Mouse (Mus musculus) left cerebral cortex, postnatal 14 days (tissue): Measurements from ENCODE around the gene Gm8909. TPM values are rescaled to one million over a fixed set of nuclear protein-coding genes. Genes with fewer than 3 reads are reported as not detected.
"Not testable (repeated sequence)": the region's sequence is repeated elsewhere in the genome, so short reads cannot be mapped to it uniquely, and the experiment has no call there.

Experiments
- DNase-seq, 2 experiments: peaks; one replicate each; pipeline ENCODE4 v3.0.0; 2021 to 2022; ENCODE audit warnings: low spot score in 2 of 2, mixed read lengths in 1 of 2
- intact Hi-C: fragments of 180-260 bp; cut with DNase I; formaldehyde crosslinking; loops from one replicate; pipeline ENCODE4 v1.15.1; 2025
- total RNA-seq, 2 experiments: library from RNA; stranded (reverse); gene quantifications; 2 replicates each; pipeline ENCODE4 v1.2.3; 2021

Gene Gm8909
- total RNA-seq, 2 experiments from 2014 or later, result not detected

GRCm38 (mm10) chr17:36167306-36168038 is 865 bp downstream of the Gm8909 start:
- intact Hi-C loops, result no loop called here
- no peak for DNase-seq

DNA sequence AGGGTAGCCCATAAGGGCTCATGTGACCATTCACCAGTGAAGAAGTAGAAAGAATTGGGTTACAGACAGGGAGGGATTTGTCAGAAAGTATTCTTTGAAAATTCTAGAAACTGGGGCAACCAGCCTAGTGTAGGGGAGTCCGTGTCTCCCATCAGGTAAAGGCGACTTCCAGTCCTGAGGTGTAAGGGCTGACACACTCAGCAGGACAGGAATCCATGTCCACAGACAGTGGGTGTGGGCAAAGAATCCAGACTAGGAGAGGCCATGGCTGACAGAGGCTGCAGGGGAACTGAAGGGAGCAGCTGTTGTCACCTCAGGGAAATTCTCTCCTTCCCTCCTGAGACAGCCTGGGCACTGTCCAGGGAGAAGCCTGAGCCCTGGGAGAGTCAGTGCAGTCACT is 1.4 kb downstream of the Gm8909 start:
- intact Hi-C loops, DNase-seq: not testable (repeated sequence)

DNA sequence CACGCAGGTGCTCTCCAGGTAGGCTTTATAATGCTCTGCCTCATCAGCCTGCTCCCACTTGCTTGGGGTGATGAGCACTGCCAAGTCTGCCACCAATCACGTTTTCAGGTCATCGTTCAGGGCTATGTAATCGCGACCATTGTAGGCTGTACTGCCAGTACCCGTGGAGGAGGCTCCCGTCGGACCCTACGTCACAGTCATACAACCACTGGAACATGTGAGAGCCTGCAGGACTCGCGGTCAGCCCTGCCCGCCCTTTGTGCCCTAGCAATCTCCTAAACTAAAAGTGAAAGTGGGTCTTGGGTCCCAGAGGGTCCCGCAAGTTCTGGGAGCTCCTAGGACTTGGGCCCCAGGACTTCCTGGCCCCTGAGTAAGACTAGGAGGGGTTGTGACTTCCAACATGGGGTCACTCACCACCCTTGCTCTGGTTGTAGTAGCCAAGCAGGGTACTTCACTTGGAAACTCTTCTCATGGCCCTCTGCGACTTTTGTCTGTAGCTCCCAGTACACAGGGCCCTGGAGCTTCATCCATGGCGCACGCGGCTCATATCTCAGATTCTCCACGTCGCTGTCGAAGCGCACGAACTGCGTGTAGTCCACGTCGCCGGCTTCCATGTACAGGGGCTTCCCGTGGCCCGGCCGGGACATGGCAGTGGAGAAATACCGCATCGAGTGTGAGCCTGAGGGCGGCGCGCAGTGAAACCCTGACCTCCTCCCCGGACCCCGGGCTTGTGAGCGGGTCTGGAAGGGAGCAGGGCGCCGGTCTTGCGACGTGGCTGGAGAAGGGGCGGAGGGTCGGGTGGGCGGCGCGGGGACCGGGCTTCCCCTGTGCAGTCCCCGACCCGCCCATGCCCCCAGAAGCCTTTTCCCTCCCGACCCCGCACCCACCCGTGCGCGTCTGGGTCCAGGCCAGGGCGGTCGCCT is 6.9 kb downstream of the Gm8909 start:
- DNase-seq, result no peak
- intact Hi-C loops, result no loop called here

GRCm38 (mm10) chr17:36158264-36158663 is 10.1 kb downstream of the Gm8909 start:
- DNase-seq, intact Hi-C loops: not testable (repeated sequence)

GRCm38 (mm10) chr17:36157782-36158181 is 10.6 kb downstream of the Gm8909 start:
- intact Hi-C loops, DNase-seq: not testable (repeated sequence)

GRCm38 (mm10) chr17:36154271-36155149 is 13.8 kb downstream of the Gm8909 start:
- intact Hi-C loops, result no loop called here
- no peak for DNase-seq

DNA sequence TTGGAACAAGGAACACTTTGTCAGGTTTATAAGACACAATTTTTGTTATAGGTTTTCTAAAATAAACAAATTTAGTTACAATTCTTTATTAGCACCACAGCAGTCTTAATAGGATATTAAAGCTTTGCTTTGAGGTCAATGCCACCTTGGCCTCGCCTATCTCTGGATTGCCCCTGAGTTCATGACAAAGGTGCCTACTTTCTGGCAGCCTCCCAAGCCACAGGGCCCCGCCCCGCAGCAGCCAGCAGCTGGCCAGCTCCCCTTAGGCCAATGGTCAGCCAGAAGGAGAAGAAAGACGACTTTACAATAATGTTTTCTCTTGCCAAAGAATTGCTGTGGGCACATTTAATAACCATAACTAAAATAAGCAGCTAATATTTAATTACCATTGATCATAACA is 17.1 kb downstream of the Gm8909 start:
- intact Hi-C loops, DNase-seq: not testable (repeated sequence)

- intact Hi-C loops, DNase-seq: not testable (repeated sequence)
These were observed 19.9 kb downstream of the Gm8909 start for GRCm38 (mm10) chr17:36148468-36148867.

GRCm38 (mm10) chr17:36146937-36147336 is 21.4 kb downstream of the Gm8909 start:
- DNase-seq, intact Hi-C loops: not testable (repeated sequence)

DNA sequence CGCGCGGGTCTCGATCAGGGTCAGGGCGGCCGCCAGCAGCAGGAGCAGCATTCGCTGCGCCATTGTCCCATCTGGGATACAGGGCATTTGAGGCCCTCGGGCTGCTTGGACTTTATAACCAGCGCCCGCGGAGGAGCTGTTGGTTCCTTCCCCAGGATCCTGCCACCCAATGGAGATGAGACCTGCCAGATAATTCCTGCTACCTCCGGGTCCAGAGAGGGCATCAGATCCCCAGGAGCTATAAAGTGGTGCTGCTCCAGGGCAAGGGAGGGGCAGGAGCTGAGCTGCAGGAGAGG is 22.5 kb downstream of the Gm8909 start:
- intact Hi-C loops, DNase-seq: not testable (repeated sequence)

DNA sequence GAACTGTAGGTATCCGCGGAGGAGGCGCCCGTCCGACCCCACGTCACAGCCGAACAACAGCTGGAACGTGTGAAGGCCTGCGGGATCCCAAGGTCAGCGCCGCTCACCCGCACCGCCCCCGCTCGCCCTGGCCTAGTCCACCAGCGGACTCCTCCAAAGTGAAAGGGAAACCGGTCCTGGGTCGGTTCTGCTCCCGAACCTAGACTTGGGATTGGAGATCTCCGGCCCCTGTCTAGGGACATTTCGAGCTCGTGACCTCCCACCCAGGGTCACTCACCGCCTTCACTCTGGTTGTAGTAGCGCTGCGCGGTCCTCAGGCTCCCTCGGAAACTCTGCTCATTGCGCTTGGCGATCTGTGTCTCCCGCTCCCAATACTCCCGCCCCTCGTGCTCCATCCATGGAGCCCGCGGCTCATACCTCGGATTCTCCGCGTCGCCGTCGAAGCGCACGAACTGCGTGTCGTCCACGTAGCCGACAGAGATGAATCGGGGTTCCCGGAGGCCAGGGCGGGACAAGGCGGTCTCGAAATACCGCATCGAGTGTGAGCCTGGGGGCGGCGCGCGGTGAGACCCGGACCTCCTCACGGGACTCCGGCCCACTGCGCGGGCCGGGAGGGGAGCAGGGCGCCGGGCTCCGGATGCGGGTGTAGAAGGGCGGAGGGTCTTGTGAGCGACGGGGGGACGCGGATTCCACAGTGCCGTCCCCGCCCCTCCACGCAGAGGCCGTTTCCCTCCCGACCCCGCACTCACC is 23.1 kb downstream of the Gm8909 start:
- intact Hi-C loops, result no loop called here
- DNase-seq, result no peak

- intact Hi-C loops, result loop anchor here (10.0 kb wide), 1 partner anchor 72 kb away; no protein-coding TSS in a partner anchor
- DNase-seq, result not testable (repeated sequence)
These were observed 32.0 kb downstream of the Gm8909 start for GRCm38 (mm10) chr17:36136299-36136848.

DNA sequence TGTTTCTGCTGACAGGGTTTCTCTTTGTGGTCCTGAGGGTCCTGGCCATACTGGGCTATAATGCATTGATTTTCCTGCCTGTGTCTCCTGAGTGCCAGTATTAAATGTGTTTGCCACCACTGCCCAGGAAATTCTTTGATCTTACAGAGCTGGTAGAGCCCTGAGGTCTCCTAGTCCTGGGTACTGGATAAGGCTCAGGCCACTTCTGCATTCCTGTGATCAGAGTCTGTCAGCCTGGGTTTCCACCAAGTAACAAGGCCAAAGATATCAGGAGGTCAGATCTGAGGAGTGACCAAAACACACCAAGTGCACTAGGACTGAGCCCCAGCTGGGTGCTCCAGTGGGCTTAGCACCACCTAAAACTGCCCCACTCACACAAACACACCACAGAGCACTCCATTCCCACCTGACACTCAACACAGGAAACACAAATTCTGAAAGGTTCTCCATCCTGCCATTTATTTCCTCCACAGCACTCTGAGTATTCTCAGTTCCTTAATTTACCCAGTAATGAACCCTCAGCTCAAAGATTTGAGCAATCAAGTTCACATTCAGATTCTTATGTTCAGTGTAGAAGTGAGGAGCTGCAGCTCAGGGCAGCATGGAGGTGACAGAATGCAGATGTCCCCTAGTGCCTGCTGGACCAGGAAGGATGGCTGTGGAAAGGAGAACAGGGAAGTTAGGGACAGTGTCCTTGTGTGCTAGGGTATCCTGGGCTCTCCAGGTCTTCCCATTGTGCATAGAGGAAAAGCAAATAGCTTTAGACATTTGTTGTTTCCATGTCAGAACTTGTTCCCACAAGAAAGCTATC is 32.7 kb downstream of the Gm8909 start:
- DNase-seq, result not testable (repeated sequence)
- intact Hi-C loops, result loop anchor here (10.0 kb wide), 1 partner anchor 71 kb away; no protein-coding TSS in a partner anchor

GRCm38 (mm10) chr17:36131516-36132265 is 36.6 kb downstream of the Gm8909 start:
- intact Hi-C loops, result loop anchor here (10.0 kb wide), 1 partner anchor 67 kb away; no protein-coding TSS in a partner anchor
- no peak for DNase-seq

DNA sequence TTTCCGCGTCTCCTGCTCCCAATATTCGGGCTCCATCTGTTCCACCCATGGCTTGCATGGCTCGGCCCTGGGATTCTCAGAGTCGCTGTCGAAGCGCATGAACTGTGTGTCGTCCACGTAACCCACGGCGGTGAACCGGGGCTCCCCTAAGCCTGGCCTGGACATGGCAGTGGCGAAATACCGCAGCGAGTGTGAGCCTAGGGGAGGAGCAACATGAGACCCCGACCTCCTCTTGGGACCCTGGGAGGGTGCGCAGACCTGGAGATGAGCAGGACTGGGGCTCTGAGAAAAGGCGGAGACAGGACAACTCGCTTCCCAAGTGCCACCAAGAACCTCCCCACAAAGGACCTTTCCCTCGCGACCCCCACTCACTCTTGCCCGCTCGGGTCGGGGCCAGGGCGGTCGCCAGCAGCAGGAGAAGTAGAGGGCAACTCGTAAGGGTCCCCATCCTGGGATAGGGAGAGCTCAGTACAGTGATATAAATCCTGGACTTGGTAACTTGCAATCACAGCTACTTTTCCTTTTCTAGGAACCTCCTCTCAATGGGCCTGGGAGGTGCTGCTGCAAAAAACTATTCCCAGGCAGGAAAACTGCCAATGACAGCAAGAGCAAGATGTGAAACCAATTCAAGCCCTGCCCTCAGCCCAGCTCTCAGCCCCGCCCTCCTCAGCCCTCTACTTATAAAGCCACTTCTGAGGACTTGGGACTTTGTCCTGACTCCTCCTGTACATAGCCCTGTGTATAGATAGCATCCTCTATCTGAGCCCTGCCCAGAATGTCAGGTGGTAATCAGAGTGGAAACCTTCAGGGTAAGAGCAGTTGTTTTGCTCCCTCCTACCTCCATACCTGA is 39.1 kb downstream of the Gm8909 start, which contains the start of gene Gm7030:
Gene Gm7030, minus strand, starts transcription at position 458 of the 850 bp plus-strand sequence.
- intact Hi-C loops, DNase-seq: not testable (repeated sequence)

- intact Hi-C loops, DNase-seq: not testable (repeated sequence)
These were observed 39.8 kb downstream of the Gm8909 start for GRCm38 (mm10) chr17:36128525-36128924.
